Mouse (Mus musculus): ENCODE results near the gene Qdpr. TPM values are rescaled to one million over a fixed set of nuclear protein-coding genes. Genes with fewer than 3 reads are reported as not detected.

Gene Qdpr
- polyA plus RNA-seq, 1 experiment from 2014 or later, result 84.0 TPM

DNA sequence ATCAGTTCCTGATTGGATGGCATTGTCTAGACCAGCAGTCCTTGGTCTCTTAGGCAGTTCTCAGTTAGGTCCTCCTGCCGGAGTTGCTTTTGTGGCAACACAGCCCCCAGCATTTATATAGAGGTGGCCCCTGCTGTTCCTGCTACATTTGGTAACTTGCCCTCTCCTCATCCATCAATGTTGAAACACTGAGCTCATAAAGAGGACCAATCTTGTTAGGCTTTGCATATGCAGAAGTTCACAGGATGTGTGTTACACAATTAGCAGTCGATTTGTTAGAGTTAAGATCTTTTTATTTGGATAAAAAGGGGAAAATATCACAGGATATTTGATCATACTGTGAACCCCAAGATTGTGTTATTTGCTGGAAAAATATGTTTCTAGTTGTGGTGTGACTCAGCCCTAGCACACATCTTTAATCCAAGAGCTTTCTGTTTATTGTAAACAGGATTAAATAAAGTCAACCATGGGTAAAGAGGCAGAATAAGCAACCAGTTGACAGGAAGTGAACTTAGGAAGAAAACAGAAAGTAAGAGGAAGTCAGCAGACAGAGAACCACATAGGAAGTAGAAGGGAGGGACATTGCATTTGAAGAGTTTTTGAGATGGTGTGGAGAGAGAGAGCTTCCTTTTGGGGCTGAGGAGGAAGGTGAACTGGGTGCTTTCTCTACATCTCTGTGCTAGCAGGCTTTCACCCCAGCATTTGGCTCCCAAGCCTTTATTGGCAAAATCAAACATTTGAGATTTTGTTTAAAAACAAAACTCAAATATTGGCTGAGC is 65.8 kb downstream of the Qdpr start:
- no peaks in the 10 kb centered on the region for H3K36me3 ChIP-seq (ENCODE audit: control insufficient read depth, insufficient read depth, low read length)
- no peak overlapping the region for H3K4me2 ChIP-seq
- H3K27ac ChIP-seq (ENCODE audit: low read depth, low read length), result no peak overlapping the region
- ATAC-seq (replicated peaks; ENCODE audit: insufficient number of reproducible peaks, low FRiP score, low TSS enrichment), result no peak
- H3K9me3 ChIP-seq (replicated peaks; ENCODE audit: control insufficient read depth, low read length), result no peaks in the 10 kb centered on the region
- no peaks in the 10 kb centered on the region for H3K4me1 ChIP-seq (ENCODE audit: control insufficient read depth, insufficient read depth, low read length)
- no peaks in the 10 kb centered on the region for H3K27me3 ChIP-seq (ENCODE audit: control insufficient read depth, insufficient read depth, low read length)
- no peak overlapping the region for H3K4me3 ChIP-seq (ENCODE audit: low read depth, low read length)
- H3K9ac ChIP-seq (ENCODE audit: low read depth, low read length), result no peak overlapping the region
- 71% methylated on average over 2 of the region's 2 CpGs for WGBS (ENCODE audit: insufficient replicate concordance)

Other genes starting within 250 kb of the Qdpr start
- gene Clrn2, start 3.5 kb upstream of the Qdpr start, polyA plus RNA-seq (2014; fragmentation: Nextera tagmentation; extraction: Ambion mirVana), result not detected in 2 replicates
- gene Lap3, start 43.1 kb upstream of the Qdpr start, polyA plus RNA-seq (2014; fragmentation: Nextera tagmentation; extraction: Ambion mirVana), result 83.1 and 83.8 TPM in 2 replicates
- gene Med28, start 70.0 kb upstream of the Qdpr start, polyA plus RNA-seq (2014; fragmentation: Nextera tagmentation; extraction: Ambion mirVana), result 192 and 200 TPM in 2 replicates
- 0.06 and 0.39 TPM in 2 replicates for gene Fam184b, start 189.4 kb upstream of the Qdpr start, polyA plus RNA-seq (2014; fragmentation: Nextera tagmentation; extraction: Ambion mirVana)
- 39.6 and 43.1 TPM in 2 replicates for gene Ncapg, start 219.7 kb upstream of the Qdpr start, polyA plus RNA-seq (2014; fragmentation: Nextera tagmentation; extraction: Ambion mirVana)